Mouse (Mus musculus) G1E (cell line): ENCODE measurements around the gene Cdca4. TPM values are rescaled to one million over a fixed set of nuclear protein-coding genes. Genes with fewer than 3 reads are reported as not detected.

Experiments
- ATAC-seq: 2 replicates; pipeline ENCODE4 v1.8.0; 2016; ENCODE audit warnings: mild to moderate bottlenecking; ENCODE audit not compliant: insufficient number of reproducible peaks, poor library complexity, low FRiP score, severe bottlenecking; ENCODE audit errors: extremely low read depth
- DNase-seq: peaks from one replicate; pipeline ENCODE4 v3.0.0; 2012; ENCODE audit warnings: low spot score
- H3K27me3 ChIP-seq: 2 replicates; pipeline ENCODE4 v1.6.1; 2012; ENCODE audit warnings: mild to moderate bottlenecking, low read length, inconsistent platforms; ENCODE audit not compliant: insufficient read depth
- H3K36me3 ChIP-seq: replicated peaks from 2 replicates; pipeline ENCODE3; 2012; ENCODE audit warnings: mild to moderate bottlenecking, inconsistent platforms
- H3K4me1 ChIP-seq: 2 replicates; pipeline ENCODE4 v1.6.1; 2012; ENCODE audit warnings: low read depth, low read length, inconsistent platforms, mixed read lengths; ENCODE audit not compliant: insufficient read depth
- H3K4me3 ChIP-seq: 2 replicates; pipeline ENCODE4 v1.5.1; 2012; ENCODE audit warnings: low read depth, mild to moderate bottlenecking, inconsistent platforms, low read length, moderate library complexity, mixed read lengths
- H3K9me3 ChIP-seq: replicated peaks from 2 replicates; pipeline ENCODE4 v1.6.1; 2012; ENCODE audit warnings: inconsistent platforms
- CTCF ChIP-seq: IDR thresholded peaks from 2 replicates; pipeline ENCODE4 v1.5.1; 2012; ENCODE audit warnings: low read depth, low read length, inconsistent platforms, mixed read lengths
- GATA1 ChIP-seq: IDR thresholded peaks from 2 replicates; pipeline ENCODE4 v1.6.1; 2012; ENCODE audit warnings: borderline replicate concordance, low read length, inconsistent platforms, mixed read lengths
- GATA2 ChIP-seq: IDR thresholded peaks from 2 replicates; pipeline ENCODE4 v1.6.1; 2012; ENCODE audit warnings: low read depth, low read length, inconsistent platforms, borderline replicate concordance
- POLR2AphosphoS5 ChIP-seq: IDR thresholded peaks from 2 replicates; pipeline ENCODE4 v1.6.1; 2012; ENCODE audit warnings: low read depth, low read length, inconsistent platforms; ENCODE audit not compliant: insufficient replicate concordance
- TAL1 ChIP-seq: conservative IDR thresholded peaks from 2 replicates; pipeline ENCODE4 v1.6.1; 2012; ENCODE audit warnings: low read depth, low read length, inconsistent platforms, mixed read lengths
- polyA plus RNA-seq: library from polyadenylated mRNA; stranded (reverse); fragments of >175 nt; gene quantifications from 2 replicates; pipeline ENCODE4 v1.2.3, GENCODE M21; 2012
- total RNA-seq, 2 experiments: library from RNA; stranded (forward) in 1 of 2; stranded (reverse) in 1 of 2; fragments of 200-1000 nt in 1 of 2; fragments of >200 nt in 1 of 2; fragmentation: Nextera tagmentation in 1 of 2; gene quantifications; 2 replicates each; pipeline ENCODE4 v1.2.3; 2014 to 2017

Gene Cdca4
- total and polyA plus RNA-seq, 3 experiments: 56.8 to 140 (median 124) TPM

DNA sequence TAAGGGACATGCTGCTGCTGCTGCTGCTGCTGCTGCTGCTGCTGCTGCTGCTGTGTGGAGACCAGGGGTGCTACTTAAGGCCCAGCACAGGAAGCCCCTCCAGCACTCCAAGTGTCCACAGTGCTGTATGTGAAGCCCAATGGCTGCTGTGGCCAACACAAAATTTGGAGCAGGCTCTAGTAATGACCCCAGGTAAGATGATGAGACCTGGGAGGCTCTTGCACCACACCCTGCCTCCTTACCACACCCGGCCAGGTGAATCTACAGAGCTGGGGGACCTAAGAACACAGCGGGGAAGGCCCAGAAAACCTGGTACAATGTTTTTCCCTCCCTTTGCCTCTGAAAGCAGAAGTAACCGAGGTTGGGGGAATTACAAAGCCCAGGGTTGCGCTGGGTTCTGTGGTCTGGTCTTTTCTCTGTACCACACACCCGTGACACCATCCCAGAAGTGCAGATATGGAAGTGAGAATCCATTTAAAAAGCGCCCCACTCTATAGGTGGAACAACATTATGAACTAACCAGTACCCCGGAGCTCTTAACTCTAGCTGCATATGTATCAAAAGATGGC lies 38.0 kb upstream of the Cdca4 start:
- H3K27me3 ChIP-seq: peaks cover 31% of the 10 kb centered on the region
- TF ChIP-seq GATA2 (no peak), GATA1 (no peak), CTCF (no peak), TAL1 (no peak), POLR2AphosphoS5 (no peak)
- no peaks in the 10 kb centered on the region; the same call in 1 of the 2 replicates for H3K4me1 ChIP-seq
- no peaks in the 10 kb centered on the region for H3K36me3 ChIP-seq
- no peak overlapping the region for H3K4me3 ChIP-seq
- H3K9me3 ChIP-seq: no peaks in the 10 kb centered on the region
- DNase-seq: no peak
- no peak for ATAC-seq

DNA sequence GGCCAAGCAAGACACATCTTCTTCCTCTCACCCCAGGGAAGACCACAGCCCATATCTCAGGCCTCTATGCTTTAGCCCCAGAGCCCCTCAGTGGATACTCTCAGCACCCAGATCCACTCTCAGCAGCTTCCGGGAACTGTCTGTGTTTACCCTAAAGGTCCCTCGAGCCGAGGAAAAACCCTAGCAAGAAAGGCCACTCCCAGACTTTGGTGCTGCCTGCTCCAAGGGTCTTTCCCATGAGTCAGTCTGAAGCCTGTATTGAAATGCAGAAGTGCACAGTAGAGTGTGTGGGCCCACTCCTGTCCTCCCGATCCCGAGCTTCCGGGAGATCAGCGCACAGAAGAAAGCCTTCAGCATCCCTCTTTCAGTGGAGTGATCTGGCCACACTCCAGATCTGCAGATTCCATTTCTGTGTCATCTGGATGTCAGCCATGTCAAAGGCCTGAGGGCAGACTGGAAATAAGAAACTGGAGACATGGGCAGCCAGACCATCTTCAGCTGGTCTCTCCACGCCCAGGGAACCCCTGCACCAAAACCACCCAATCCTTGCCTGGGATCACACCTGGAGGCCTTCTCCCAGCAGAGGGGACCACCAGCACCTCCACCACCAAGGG lies 37.4 kb upstream of the Cdca4 start:
- DNase-seq (no peak), ATAC-seq (no peak)
- H3K36me3 ChIP-seq: no peaks in the 10 kb centered on the region
- TF ChIP-seq POLR2AphosphoS5 (no peak), TAL1 (no peak), GATA2 (no peak), GATA1 (no peak), CTCF (no peak)
- no peaks in the 10 kb centered on the region for H3K9me3 ChIP-seq
- no peaks in the 10 kb centered on the region; the same call in 1 of the 2 replicates for H3K4me1 ChIP-seq
- peaks cover 29% of the 10 kb centered on the region for H3K27me3 ChIP-seq
- H3K4me3 ChIP-seq: no peak overlapping the region

DNA sequence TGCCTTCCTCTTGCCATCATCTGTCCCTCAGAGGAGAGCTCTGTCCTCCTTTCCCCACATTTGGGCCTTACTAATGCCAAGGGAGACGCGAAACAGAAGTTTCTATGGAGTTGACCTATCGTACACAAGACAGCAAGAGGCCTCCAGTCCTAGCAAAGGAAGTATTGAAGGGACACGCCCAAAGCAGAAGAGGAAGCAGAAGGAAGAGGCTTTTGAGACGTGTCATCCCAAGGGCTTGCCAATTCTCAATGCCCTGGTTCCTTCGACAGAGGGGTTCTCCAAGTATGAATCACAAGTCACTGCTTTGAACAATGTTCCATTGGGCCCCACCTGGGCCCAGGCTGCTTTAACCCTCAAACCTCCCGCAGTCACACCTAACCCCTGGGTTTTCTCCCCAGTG lies 35.6 kb upstream of the Cdca4 start:
- no peak for ATAC-seq
- no peak overlapping the region for H3K4me3 ChIP-seq
- H3K27me3 ChIP-seq: peaks cover 20% of the 10 kb centered on the region
- no peaks in the 10 kb centered on the region for H3K9me3 ChIP-seq
- no peak for DNase-seq
- no peak for TF ChIP-seq GATA1
- no peaks in the 10 kb centered on the region for H3K36me3 ChIP-seq
- no peaks in the 10 kb centered on the region; the same call in 1 of the 2 replicates for H3K4me1 ChIP-seq

DNA sequence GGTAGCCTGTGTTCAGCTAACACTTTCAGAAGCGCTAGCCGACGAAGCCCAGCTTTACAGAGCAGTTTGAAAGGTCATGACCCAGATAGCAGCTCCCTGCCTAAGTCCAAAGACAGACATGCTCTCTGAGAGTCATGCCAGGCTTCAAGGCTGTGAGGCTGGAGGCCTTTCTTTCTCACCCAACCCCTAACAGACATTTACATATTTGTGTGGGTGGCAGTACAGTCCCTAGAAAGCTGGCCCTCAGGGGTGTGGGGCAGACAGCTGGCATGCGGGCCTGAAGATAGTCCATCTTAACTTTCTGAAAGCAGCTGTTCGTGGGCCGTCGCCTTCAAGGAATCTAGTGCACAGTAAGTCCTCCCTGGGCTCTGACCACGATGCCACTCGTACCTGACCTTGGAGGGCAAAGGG lies 32.7 kb upstream of the Cdca4 start:
- ATAC-seq (no peak), DNase-seq (no peak)
- no peak for TF ChIP-seq POLR2AphosphoS5
- TF ChIP-seq TAL1: no peak
- TF ChIP-seq GATA1: no peak

DNA sequence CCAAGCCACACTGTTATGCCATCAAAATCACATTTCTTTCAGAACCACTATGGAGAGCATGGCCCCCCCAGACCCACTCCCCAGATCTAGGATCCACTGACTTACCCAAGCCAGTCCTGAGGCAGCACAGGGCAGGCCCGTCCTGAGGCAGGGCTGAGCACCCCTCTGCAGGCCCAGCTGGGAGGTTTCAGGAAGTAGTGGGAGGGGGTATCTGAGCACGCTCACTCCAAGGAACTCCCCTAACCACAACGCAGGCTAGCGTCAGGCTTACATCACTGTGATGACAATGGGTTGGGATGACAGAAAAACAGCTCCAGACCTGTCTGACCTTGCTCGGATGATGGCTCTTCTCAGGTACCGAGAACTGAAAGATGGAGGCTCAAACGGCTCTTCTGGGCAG lies 31.5 kb upstream of the Cdca4 start:
- H3K4me3 ChIP-seq: no peak overlapping the region
- no peaks in the 10 kb centered on the region for H3K4me1 ChIP-seq
- peaks cover 18% of the 10 kb centered on the region for H3K27me3 ChIP-seq
- DNase-seq (no peak), ATAC-seq (no peak)
- TF ChIP-seq TAL1 (no peak), POLR2AphosphoS5 (no peak), GATA2 (no peak), GATA1 (no peak), CTCF (no peak)
- H3K36me3 ChIP-seq: no peaks in the 10 kb centered on the region
- no peaks in the 10 kb centered on the region for H3K9me3 ChIP-seq

More for the DNA sequence above, 32.7 kb upstream of the Cdca4 start:
- no peaks in the 10 kb centered on the region for H3K9me3 ChIP-seq
- no peaks in the 10 kb centered on the region; the same call in 1 of the 2 replicates for H3K4me1 ChIP-seq
- H3K27me3 ChIP-seq: peaks cover 18% of the 10 kb centered on the region
- no peaks in the 10 kb centered on the region for H3K36me3 ChIP-seq
- no peak overlapping the region for H3K4me3 ChIP-seq

DNA sequence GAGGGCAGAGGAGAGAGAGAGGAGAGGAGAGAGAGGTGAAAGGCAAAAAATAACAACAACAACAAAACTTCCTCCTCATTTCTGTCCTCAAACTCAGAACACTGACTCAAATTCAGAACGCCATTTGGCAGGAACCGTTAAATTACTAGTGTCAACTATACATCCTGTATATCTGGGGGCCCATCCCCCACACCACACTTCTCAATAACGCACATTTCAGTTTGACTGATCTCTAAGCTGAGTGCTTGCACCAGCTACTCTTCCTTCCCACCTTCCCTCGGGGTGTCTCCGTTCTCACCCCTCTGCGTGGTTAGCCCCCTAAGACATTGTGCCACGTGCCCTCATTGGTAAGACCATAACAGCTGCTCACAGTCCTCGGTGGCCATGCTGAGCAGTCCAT lies 30.7 kb upstream of the Cdca4 start:
- DNase-seq: no peak
- peaks cover 13% of the 10 kb centered on the region for H3K27me3 ChIP-seq
- no peak for TF ChIP-seq CTCF
- no peak for TF ChIP-seq POLR2AphosphoS5
- no peak for TF ChIP-seq GATA1
- no peak for TF ChIP-seq TAL1
- no peak for TF ChIP-seq GATA2
- H3K4me1 ChIP-seq: no peaks in the 10 kb centered on the region
- H3K9me3 ChIP-seq: no peaks in the 10 kb centered on the region
- no peaks in the 10 kb centered on the region for H3K36me3 ChIP-seq
- H3K4me3 ChIP-seq: no peak overlapping the region
- ATAC-seq: no peak
